In genomic region chr1:135017656-135018015, GRCm38 (mm10) we compare ENCODE assay signal across 20 mouse cellular contexts. TPM values are rescaled to one million over a fixed set of nuclear protein-coding genes. Genes with fewer than 3 reads are reported as not detected.
A peak's percentile ranks its signal among the peaks of the same experiment; 100 is the strongest.
DNase-seq lines count a peak whose midpoint lies in the region; ATAC-seq and TF ChIP-seq lines count a peak whose summit lies in the region.
"Had no signal": no experiment of that assay in that cellular context is flagged by ENCODE, and none has a peak within 500 bp of the region (broad histone marks: within the 10 kb centered on the region; RNA-seq: fewer than 3 reads in every experiment).

No protein-coding gene starts in this region.

- peak; percentile 95 for DNase-seq in heart, adult 11 months
- no peak for DNase-seq in heart, embryonic 10.5 days (ENCODE audit: low spot score)
- DNase-seq in gastrocnemius, postnatal 25 days, result peak; percentile 53
- no peak for DNase-seq in heart, postnatal 0 days (ENCODE audit: low spot score)
- DNase-seq in skeletal muscle tissue, adult 2 months (ENCODE audit: low read depth, low spot score), result peak; percentile 22
- DNase-seq: adrenal gland, postnatal 25 days; cerebellum, adult 11-12 months; cerebellum, postnatal 14 days; embryo, embryonic 11 days; kidney, adult 2 months; kidney, postnatal 10 days; right cerebral cortex, postnatal 14 days had no signal

- H3K27me3 ChIP-seq in heart, embryonic 10.5 days (ENCODE audit: insufficient read depth, poor library complexity, severe bottlenecking), result peaks cover 22% of the 10 kb centered on the region
- no peaks in the 10 kb centered on the region for H3K27me3 ChIP-seq in heart, postnatal 0 days (ENCODE audit: control insufficient read depth, insufficient read depth, low read length)

- H3K4me1 ChIP-seq in heart, embryonic 10.5 days, result peaks cover 65% of the 10 kb centered on the region
- H3K4me1 ChIP-seq in heart, postnatal 0 days (ENCODE audit: control insufficient read depth, insufficient read depth), result peaks cover 59% of the 10 kb centered on the region
- H3K4me1 ChIP-seq: liver, embryonic 15.5 days had no signal

- peak; percentile 19; the same call in 1 of the 2 replicates for ATAC-seq in heart, postnatal 0 days (ENCODE audit: insufficient read depth, low read depth)
- ATAC-seq in erythroid progenitor cell, adult 5-6 weeks (replicated peaks; ENCODE audit: low FRiP score, poor library complexity, severe bottlenecking), result no peak
- ATAC-seq in monocyte, adult 5-6 weeks (replicated peaks; ENCODE audit: insufficient number of reproducible peaks, low FRiP score, low TSS enrichment, poor library complexity, severe bottlenecking), result no peak
- ATAC-seq: inflammation-experienced regulatory T-cells, adult 6 months had no signal

- TF ChIP-seq CTCF in heart, postnatal 0 days (IDR thresholded peaks at IDR 0.05; ENCODE audit: low read depth), result no peak

- no peaks in the 10 kb centered on the region for H3K36me3 ChIP-seq in heart, embryonic 10.5 days
- H3K36me3 ChIP-seq in heart, postnatal 0 days (replicated peaks; ENCODE audit: control insufficient read depth, insufficient read depth, low read length), result no peaks in the 10 kb centered on the region
- H3K36me3 ChIP-seq: forebrain, embryonic 10.5 days; hindbrain, embryonic 13.5 days; liver, embryonic 15.5 days; midbrain, embryonic 12.5 days had no signal

- H3K4me2 ChIP-seq in heart, postnatal 0 days (ENCODE audit: low read depth, low read length), result no peak overlapping the region
- H3K4me2 ChIP-seq: hindbrain, embryonic 13.5 days; liver, embryonic 15.5 days; midbrain, embryonic 12.5 days had no signal

- 70% methylated on average over 2 of the region's 2 CpGs for WGBS in heart, embryonic 10.5 days
- 24% methylated on average over 2 of the region's 2 CpGs for WGBS in heart, postnatal 0 days

- H3K9me3 ChIP-seq in heart, embryonic 10.5 days, result no peaks in the 10 kb centered on the region
- H3K9me3 ChIP-seq in heart, postnatal 0 days (replicated peaks; ENCODE audit: control insufficient read depth, low read length), result no peaks in the 10 kb centered on the region
- H3K9me3 ChIP-seq: forebrain, embryonic 10.5 days; hindbrain, embryonic 13.5 days; liver, embryonic 15.5 days; midbrain, embryonic 12.5 days had no signal

- no peak overlapping the region for H3K4me3 ChIP-seq in heart, embryonic 10.5 days
- H3K4me3 ChIP-seq in heart, postnatal 0 days (ENCODE audit: low read depth, low read length), result no peak overlapping the region
- H3K4me3 ChIP-seq: forebrain, embryonic 10.5 days; hindbrain, embryonic 13.5 days; liver, embryonic 15.5 days; midbrain, embryonic 12.5 days had no signal

- H3K27ac ChIP-seq in heart, embryonic 10.5 days, result no peak overlapping the region
- peak overlapping the region; percentile 40 for H3K27ac ChIP-seq in heart, postnatal 0 days (ENCODE audit: low read depth)
- H3K27ac ChIP-seq: forebrain, embryonic 10.5 days; hindbrain, embryonic 13.5 days; liver, embryonic 15.5 days; midbrain, embryonic 12.5 days; stomach, postnatal 0 days had no signal

- no peak overlapping the region for H3K9ac ChIP-seq in heart, postnatal 0 days (replicated peaks; ENCODE audit: low read depth, low read length)
- H3K9ac ChIP-seq: hindbrain, embryonic 13.5 days; liver, embryonic 15.5 days; midbrain, embryonic 12.5 days had no signal

- TF ChIP-seq EP300 in heart, postnatal 0 days (IDR thresholded peaks at IDR 0.05; ENCODE audit: low read depth), result no peak

RNA-seq across cellular contexts. Expression of gene Ube2t, which starts 55.3 kb away (rescaled TPM):
- polyA plus RNA-seq in heart, embryonic 10.5 days (2016; fragmentation: Nextera tagmentation; extraction: Ambion mirVana), result 49.3 and 51.9 TPM in 2 replicates
- 1 to 10 TPM; 6.5 to 8.7 TPM for total RNA-seq in gastrocnemius, postnatal 25 days (2021)
- total RNA-seq in heart, postnatal 0 days (2014; rRNA removed; ENCODE audit: low replicate concordance), result 30.2 and 34.3 TPM in 2 replicates
- polyA plus RNA-seq in heart, postnatal 0 days (2015; fragmentation: Nextera tagmentation; extraction: Ambion mirVana), result 22.5 and 25.3 TPM in 2 replicates
- total RNA-seq in erythroid progenitor cell, adult 5-6 weeks (2015; ENCODE audit: low replicate concordance), result 190 and 216 TPM in 2 replicates
- total RNA-seq in erythroid progenitor cell, adult 5-6 weeks (2017; ENCODE audit: low replicate concordance), result 59.8 and 74.3 TPM in 2 replicates
- total RNA-seq in monocyte, adult 5-6 weeks (2017), result 2.3 to 8.6 TPM (median 3.1 TPM) in 3 replicates

Comparison
In these comparisons a context has a peak if more than half of its experiments do, and no peak if none do; other contexts are left out.
1. DNase-seq: peak in heart, adult 11 months (single experiment), gastrocnemius, postnatal 25 days (single experiment) and skeletal muscle tissue, adult 2 months (single experiment); none in heart, embryonic 10.5 days (single experiment) and heart, postnatal 0 days (single experiment).